ENCODE assay signal across 28 mouse cellular contexts in the genomic region with DNA sequence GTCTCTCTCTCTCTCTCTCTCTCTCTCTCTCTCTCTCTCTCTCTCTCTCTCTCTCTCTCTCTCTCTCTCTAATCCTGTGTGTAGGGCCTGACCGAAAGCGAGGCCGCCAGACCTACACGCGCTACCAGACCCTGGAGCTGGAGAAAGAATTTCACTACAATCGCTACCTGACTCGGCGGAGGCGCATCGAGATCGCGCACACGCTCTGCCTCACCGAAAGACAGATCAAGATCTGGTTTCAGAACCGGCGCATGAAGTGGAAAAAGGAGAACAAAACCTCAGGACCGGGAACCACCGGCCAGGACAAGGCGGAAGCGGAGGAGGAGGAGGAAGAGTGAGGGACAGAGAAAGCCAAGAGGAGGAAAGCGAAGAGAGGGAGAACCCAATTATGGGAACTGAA. TPM values are rescaled to one million over a fixed set of nuclear protein-coding genes. Genes with fewer than 3 reads are reported as not detected.
DNase-seq lines count a peak whose midpoint lies in the region; ATAC-seq and TF ChIP-seq lines count a peak whose summit lies in the region.
"Had no signal": no experiment of that assay in that cellular context is flagged by ENCODE, and none has a peak within 500 bp of the region (broad histone marks: within the 10 kb centered on the region; RNA-seq: fewer than 3 reads in every experiment).

No protein-coding gene starts in this region.

- no peak for TF ChIP-seq CTCF in kidney, postnatal 0 days (IDR thresholded peaks at IDR 0.05; ENCODE audit: low read depth)

- no peak for DNase-seq in hindbrain, embryonic 14.5 days (ENCODE audit: low spot score)
- DNase-seq in kidney, adult 9 months: peak; percentile 48
- no peak for DNase-seq in kidney, postnatal 14 days
- no peak for DNase-seq in kidney, postnatal 0 days (ENCODE audit: low spot score)
- no peak for DNase-seq in frontal cortex, postnatal 36 days (ENCODE audit: low spot score in 2 of 2)
- DNase-seq in thymus, postnatal 36 days: no peak
- DNase-seq: adrenal gland, postnatal 25 days; cerebellum, adult 11-12 months; cerebellum, postnatal 10 days; gastrocnemius, postnatal 14 days; heart, postnatal 36 days; layer of hippocampus, adult 9-11 months; lung, adult 2 months; lung, postnatal 10 days had no signal

- H3K27ac ChIP-seq in hindbrain, embryonic 14.5 days: peak overlapping the region; percentile 70
- no peak overlapping the region for H3K27ac ChIP-seq in hindbrain, embryonic 12.5 days
- peak overlapping the region; percentile 99 for H3K27ac ChIP-seq in kidney, postnatal 0 days
- H3K27ac ChIP-seq: heart, embryonic 15.5 days; limb, embryonic 10.5 days; limb, embryonic 15.5 days; liver, embryonic 14.5 days; macrophage; midbrain, embryonic 13.5 days had no signal

- no peak for ATAC-seq in hindbrain, embryonic 14.5 days (ENCODE audit: low FRiP score)
- ATAC-seq in hindbrain, embryonic 12.5 days (ENCODE audit: low FRiP score): no peak
- ATAC-seq in kidney, postnatal 0 days (replicated peaks; ENCODE audit: low FRiP score, low read depth): no peak
- ATAC-seq: forebrain, embryonic 16.5 days; inflammation-experienced regulatory T-cells, adult 6 months; midbrain, embryonic 13.5 days had no signal

- peak overlapping the region; percentile 34; the same call in 1 of the 2 replicates for H3K9ac ChIP-seq in hindbrain, embryonic 14.5 days
- no peak overlapping the region for H3K9ac ChIP-seq in hindbrain, embryonic 12.5 days
- H3K9ac ChIP-seq in kidney, postnatal 0 days (ENCODE audit: low read depth, low read length): peak overlapping the region; percentile 98
- H3K9ac ChIP-seq: heart, embryonic 15.5 days; limb, embryonic 15.5 days; liver, embryonic 14.5 days; midbrain, embryonic 13.5 days had no signal

- peak overlapping the region; percentile 46 for H3K4me2 ChIP-seq in hindbrain, embryonic 14.5 days (replicated peaks)
- H3K4me2 ChIP-seq in hindbrain, embryonic 12.5 days (replicated peaks): no peak overlapping the region
- H3K4me2 ChIP-seq in kidney, postnatal 0 days (ENCODE audit: low read length): peak overlapping the region; percentile 96
- H3K4me2 ChIP-seq: heart, embryonic 15.5 days; limb, embryonic 15.5 days; midbrain, embryonic 13.5 days had no signal

- H3K27me3 ChIP-seq in hindbrain, embryonic 14.5 days (ENCODE audit: control insufficient read depth, insufficient read depth, low read length): peaks cover 98% of the 10 kb centered on the region
- peaks cover 97% of the 10 kb centered on the region for H3K27me3 ChIP-seq in hindbrain, embryonic 12.5 days
- no peaks in the 10 kb centered on the region for H3K27me3 ChIP-seq in kidney, postnatal 0 days (ENCODE audit: insufficient read depth, low read length)

- no peaks in the 10 kb centered on the region for H3K4me1 ChIP-seq in hindbrain, embryonic 14.5 days (replicated peaks; ENCODE audit: control insufficient read depth, insufficient read depth, low read length)
- peaks cover 9% of the 10 kb centered on the region; the same call in 1 of the 2 replicates for H3K4me1 ChIP-seq in hindbrain, embryonic 12.5 days
- peaks cover 22% of the 10 kb centered on the region; the same call in 1 of the 2 replicates for H3K4me1 ChIP-seq in kidney, postnatal 0 days (replicated peaks; ENCODE audit: insufficient read depth, low read length)

- H3K36me3 ChIP-seq in hindbrain, embryonic 14.5 days (replicated peaks; ENCODE audit: control insufficient read depth, insufficient read depth): no peaks in the 10 kb centered on the region
- no peaks in the 10 kb centered on the region for H3K36me3 ChIP-seq in hindbrain, embryonic 12.5 days
- H3K36me3 ChIP-seq in kidney, postnatal 0 days (ENCODE audit: insufficient read depth, low read length): no peaks in the 10 kb centered on the region
- H3K36me3 ChIP-seq: heart, embryonic 15.5 days; limb, embryonic 10.5 days; limb, embryonic 15.5 days; midbrain, embryonic 13.5 days had no signal

- H3K9me3 ChIP-seq in hindbrain, embryonic 14.5 days (ENCODE audit: control insufficient read depth, low read length): no peaks in the 10 kb centered on the region
- H3K9me3 ChIP-seq in hindbrain, embryonic 12.5 days (replicated peaks): no peaks in the 10 kb centered on the region
- H3K9me3 ChIP-seq in kidney, postnatal 0 days (replicated peaks; ENCODE audit: low read length): no peaks in the 10 kb centered on the region
- H3K9me3 ChIP-seq: heart, embryonic 15.5 days; limb, embryonic 10.5 days; limb, embryonic 15.5 days; midbrain, embryonic 13.5 days had no signal

- peak overlapping the region; percentile 10; the same call in 1 of the 2 replicates for H3K4me3 ChIP-seq in hindbrain, embryonic 14.5 days (replicated peaks; ENCODE audit: low read length)
- H3K4me3 ChIP-seq in hindbrain, embryonic 12.5 days: no peak overlapping the region
- peak overlapping the region; percentile 84; the same call in 1 of the 2 replicates for H3K4me3 ChIP-seq in kidney, postnatal 0 days (replicated peaks; ENCODE audit: low read depth, low read length)
- H3K4me3 ChIP-seq: erythroblast, embryonic 14.5 days; heart, embryonic 15.5 days; limb, embryonic 10.5 days; limb, embryonic 15.5 days; midbrain, embryonic 13.5 days had no signal

- WGBS in hindbrain, embryonic 14.5 days: 6% methylated on average over 21 of the region's 21 CpGs
- WGBS in hindbrain, embryonic 12.5 days: 3% methylated on average over 21 of the region's 21 CpGs
- whole genome bisulfite sequencing in kidney, postnatal 0 days: 27% methylated on average over 21 of the region's 21 CpGs

RNA-seq across cellular contexts. Expression of a gene that starts 2.9 kb away (rescaled TPM):
- 40.8 and 45.6 TPM in 2 replicates for polyA plus RNA-seq in hindbrain, embryonic 14.5 days (2014; fragmentation: Nextera tagmentation; extraction: Ambion mirVana)
- polyA plus RNA-seq in hindbrain, embryonic 12.5 days (2016; fragmentation: Nextera tagmentation; extraction: Ambion mirVana): 9.6 and 11.0 TPM in 2 replicates
- 56.1 and 58.9 TPM in 2 replicates for polyA plus RNA-seq in kidney, postnatal 0 days (2015; fragmentation: Nextera tagmentation; extraction: Ambion mirVana)
- polyA plus RNA-seq: erythroblast, embryonic 14.5 days; forebrain, embryonic 11.5 days; forebrain, embryonic 16.5 days; inflammation-experienced regulatory T-cells, adult 6 months; macrophage; midbrain, embryonic 13.5 days; testis, adult 2 months; thymus, postnatal 0 days had no signal

RNA-seq across cellular contexts. Expression of a gene that starts 3.0 kb away (rescaled TPM):
- 71.4 and 90.1 TPM in 2 replicates for polyA plus RNA-seq in hindbrain, embryonic 14.5 days (2014; fragmentation: Nextera tagmentation; extraction: Ambion mirVana)
- polyA plus RNA-seq in hindbrain, embryonic 12.5 days (2016; fragmentation: Nextera tagmentation; extraction: Ambion mirVana): 60.0 and 64.5 TPM in 2 replicates
- polyA plus RNA-seq in kidney, postnatal 0 days (2015; fragmentation: Nextera tagmentation; extraction: Ambion mirVana): 45.0 and 47.8 TPM in 2 replicates
- polyA plus RNA-seq: erythroblast, embryonic 14.5 days; forebrain, embryonic 11.5 days; forebrain, embryonic 16.5 days; inflammation-experienced regulatory T-cells, adult 6 months; macrophage; midbrain, embryonic 13.5 days had no signal

RNA-seq across cellular contexts. Expression of a gene that starts 7.6 kb away (rescaled TPM):
- 41.2 and 50.6 TPM in 2 replicates for polyA plus RNA-seq in hindbrain, embryonic 14.5 days (2014; fragmentation: Nextera tagmentation; extraction: Ambion mirVana)
- 4.4 and 8.1 TPM in 2 replicates for polyA plus RNA-seq in hindbrain, embryonic 12.5 days (2016; fragmentation: Nextera tagmentation; extraction: Ambion mirVana)
- polyA plus RNA-seq in kidney, postnatal 0 days (2015; fragmentation: Nextera tagmentation; extraction: Ambion mirVana): 8.7 and 12.2 TPM in 2 replicates
- polyA plus RNA-seq: embryonic facial prominence, embryonic 14.5 days; erythroblast, embryonic 14.5 days; forebrain, embryonic 11.5 days; forebrain, embryonic 16.5 days; heart, embryonic 15.5 days; inflammation-experienced regulatory T-cells, adult 6 months; macrophage; midbrain, embryonic 13.5 days; thymus, postnatal 0 days had no signal

RNA-seq across cellular contexts. Expression of a gene that starts 13.8 kb away (rescaled TPM):
- 140 and 157 TPM in 2 replicates for polyA plus RNA-seq in hindbrain, embryonic 14.5 days (2014; fragmentation: Nextera tagmentation; extraction: Ambion mirVana)
- polyA plus RNA-seq in hindbrain, embryonic 12.5 days (2016; fragmentation: Nextera tagmentation; extraction: Ambion mirVana): 74.3 and 126 TPM in 2 replicates
- 10.2 and 12.9 TPM in 2 replicates for polyA plus RNA-seq in kidney, postnatal 0 days (2015; fragmentation: Nextera tagmentation; extraction: Ambion mirVana)
- polyA plus RNA-seq: erythroblast, embryonic 14.5 days; forebrain, embryonic 11.5 days; forebrain, embryonic 16.5 days; inflammation-experienced regulatory T-cells, adult 6 months; macrophage had no signal

RNA-seq across cellular contexts. Expression of a gene that starts 18.0 kb away (rescaled TPM):
- polyA plus RNA-seq in hindbrain, embryonic 14.5 days (2014; fragmentation: Nextera tagmentation; extraction: Ambion mirVana): 10.7 and 22.4 TPM in 2 replicates
- 0.36 and 0.46 TPM in 2 replicates for polyA plus RNA-seq in hindbrain, embryonic 12.5 days (2016; fragmentation: Nextera tagmentation; extraction: Ambion mirVana)
- polyA plus RNA-seq in kidney, postnatal 0 days (2015; fragmentation: Nextera tagmentation; extraction: Ambion mirVana): 22.6 and 23.1 TPM in 2 replicates
- polyA plus RNA-seq: erythroblast, embryonic 14.5 days; forebrain, embryonic 11.5 days; forebrain, embryonic 16.5 days; inflammation-experienced regulatory T-cells, adult 6 months; lung, adult 2 months; macrophage; midbrain, embryonic 13.5 days had no signal
